Mouse (Mus musculus): ENCODE results near the gene Eya2.

The Eya2 gene

GRCm38 (mm10) chr2:165652281-165652680 lies 57.4 kb downstream of the Eya2 start:
- DNase-seq (ENCODE audit: low spot score): no peak

GRCm38 (mm10) chr2:165653001-165653921 lies 58.4 kb downstream of the Eya2 start:
- no peak for DNase-seq (ENCODE audit: low spot score)

DNA sequence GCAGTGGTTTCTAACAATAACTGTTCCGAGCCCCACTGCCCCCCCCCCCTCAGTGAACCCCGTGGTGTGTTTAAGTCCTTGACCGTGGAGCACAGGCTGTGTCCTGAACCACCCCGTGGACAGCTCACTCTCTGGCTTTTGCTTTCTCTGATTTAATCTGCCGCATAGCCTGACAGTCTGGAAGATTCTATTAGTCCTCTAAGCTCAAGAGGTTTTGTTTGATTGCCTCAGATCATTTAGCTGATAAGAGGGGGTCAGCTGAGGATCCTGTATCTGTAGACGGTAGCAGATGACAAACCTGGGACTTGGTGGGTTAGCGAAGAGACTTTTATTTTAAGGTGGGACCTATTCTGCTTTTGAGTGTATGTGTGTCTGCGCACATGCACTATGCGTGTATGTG lies 59.3 kb downstream of the Eya2 start:
- no peak for DNase-seq (ENCODE audit: low spot score)

DNA sequence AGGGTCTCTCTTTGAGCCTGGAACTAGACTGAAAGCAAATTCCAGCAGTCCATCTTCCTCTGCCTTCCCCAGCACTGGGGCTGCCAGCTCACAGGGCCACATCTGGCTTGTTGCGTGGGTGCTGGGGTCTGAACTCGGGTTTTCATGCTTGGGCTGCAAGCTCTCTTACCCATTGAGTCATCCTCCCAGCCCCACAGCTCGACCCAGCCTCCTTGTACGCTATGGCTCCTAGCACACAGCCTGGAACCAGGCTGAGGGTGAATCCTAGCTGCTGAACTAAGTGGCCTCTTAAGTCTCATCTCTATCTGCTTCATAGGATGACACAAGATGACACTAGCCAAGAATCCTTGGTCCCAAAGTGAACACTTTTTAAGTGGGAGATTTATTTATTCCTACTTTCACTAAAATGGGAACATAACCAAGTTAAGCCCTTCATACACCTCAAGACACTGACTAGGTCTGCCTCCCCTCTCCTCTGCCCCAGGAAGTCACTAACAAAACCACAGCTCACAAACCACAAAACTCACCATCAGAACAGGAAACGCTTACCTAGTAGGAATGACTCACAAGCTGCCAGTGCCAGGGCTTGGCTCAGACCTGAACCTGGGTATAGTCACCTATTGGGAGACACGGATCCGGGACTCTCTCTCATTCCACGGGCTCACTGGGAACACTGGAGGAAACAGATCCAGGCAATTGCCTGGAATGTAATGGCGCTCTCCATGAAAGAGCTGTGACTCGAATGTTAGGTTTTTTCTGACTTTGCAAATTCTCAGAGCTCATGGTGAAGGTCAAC lies 60.1 kb downstream of the Eya2 start:
- DNase-seq (ENCODE audit: low spot score): no peak

DNA sequence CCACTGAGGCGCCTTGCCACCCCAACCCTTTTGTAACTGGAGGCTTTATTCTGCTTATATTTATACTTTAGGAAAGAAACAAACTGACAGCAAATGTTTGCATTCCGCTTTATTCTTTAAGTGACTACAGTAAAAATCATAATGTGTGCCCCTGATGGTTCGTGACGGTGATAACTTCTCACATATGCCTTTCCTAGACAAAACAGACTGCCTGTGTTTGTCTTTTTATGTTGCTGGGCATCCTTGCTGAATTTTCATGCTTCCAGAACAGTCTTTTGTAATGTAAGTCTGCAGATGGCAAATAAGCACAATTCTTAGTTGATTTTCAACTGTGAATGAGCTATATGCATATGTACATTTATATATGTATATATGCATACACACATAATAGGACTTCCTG lies 61.7 kb downstream of the Eya2 start:
- DNase-seq (ENCODE audit: low spot score): no peak

DNA sequence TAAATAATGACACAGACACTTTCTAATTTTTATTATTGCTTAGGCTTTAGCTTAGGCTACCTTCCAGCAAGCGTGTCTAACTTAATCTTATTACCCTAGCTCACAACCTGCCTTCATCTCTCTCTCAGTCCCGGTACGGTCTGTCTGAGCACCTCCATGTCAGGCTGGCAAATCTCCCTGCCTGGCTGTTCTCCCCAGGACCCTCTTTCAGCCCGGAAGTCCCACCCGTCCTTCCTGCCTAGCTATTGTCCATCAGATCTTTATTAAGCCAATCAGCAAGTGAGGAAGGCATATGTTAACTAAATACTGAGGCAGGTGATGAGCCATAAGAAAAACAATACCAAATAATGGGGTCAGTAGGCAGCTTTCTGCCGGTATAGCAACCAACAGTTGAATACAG lies 62.1 kb downstream of the Eya2 start:
- no peak for DNase-seq (ENCODE audit: low spot score)

- no peak for DNase-seq (ENCODE audit: low spot score)
Measured at GRCm38 (mm10) chr2:165659552-165659951, 64.7 kb downstream of the Eya2 start.

DNA sequence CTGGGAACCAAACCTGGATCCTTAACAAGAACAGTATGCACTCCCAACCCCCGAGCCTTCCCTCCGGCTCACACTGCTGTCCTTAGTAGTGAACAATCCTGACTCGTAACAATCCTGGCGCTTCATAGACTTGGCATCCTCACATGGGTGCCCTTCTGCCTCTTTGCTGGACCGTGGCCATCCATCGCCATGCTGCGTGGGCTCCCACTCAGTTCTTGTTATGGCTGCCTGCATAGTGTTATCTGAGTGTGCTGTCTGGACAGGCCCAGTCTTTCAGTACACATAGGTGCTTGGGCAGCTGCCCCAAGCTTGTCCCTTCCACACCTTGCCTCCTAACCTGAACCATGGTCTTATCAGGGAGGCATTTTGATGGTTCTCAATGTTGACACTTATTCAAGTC lies 68.4 kb downstream of the Eya2 start:
- DNase-seq (ENCODE audit: low spot score): no peak

DNA sequence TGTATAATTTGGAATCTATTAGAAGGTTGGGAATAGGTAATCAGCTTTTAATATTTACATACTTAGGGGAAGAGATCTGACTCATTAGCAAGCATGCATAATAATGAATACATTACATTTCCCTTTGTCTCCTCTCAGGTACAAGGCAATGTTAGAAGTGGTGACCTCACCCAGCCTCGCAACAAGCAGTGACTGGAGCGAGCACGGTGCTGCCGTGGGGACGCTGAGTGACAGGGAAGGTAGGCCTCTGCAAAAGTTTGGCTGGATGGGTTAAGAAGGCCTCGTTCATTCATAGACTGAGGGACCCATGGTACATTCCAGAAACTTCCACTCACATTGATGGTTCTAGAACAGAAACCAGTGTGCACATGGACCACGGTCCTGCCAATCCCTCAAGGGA lies 69.8 kb downstream of the Eya2 start:
- DNase-seq (ENCODE audit: low spot score): no peak

GRCm38 (mm10) chr2:165665176-165665575 lies 70.3 kb downstream of the Eya2 start:
- no peak for DNase-seq (ENCODE audit: low spot score)

GRCm38 (mm10) chr2:165667096-165667495 lies 72.3 kb downstream of the Eya2 start:
- DNase-seq (ENCODE audit: low spot score): no peak

- DNase-seq (ENCODE audit: low spot score): no peak
Measured at GRCm38 (mm10) chr2:165682719-165683118, 87.9 kb downstream of the Eya2 start.

GRCm38 (mm10) chr2:165687516-165687915 lies 92.7 kb downstream of the Eya2 start:
- no peak for DNase-seq (ENCODE audit: low spot score)

DNA sequence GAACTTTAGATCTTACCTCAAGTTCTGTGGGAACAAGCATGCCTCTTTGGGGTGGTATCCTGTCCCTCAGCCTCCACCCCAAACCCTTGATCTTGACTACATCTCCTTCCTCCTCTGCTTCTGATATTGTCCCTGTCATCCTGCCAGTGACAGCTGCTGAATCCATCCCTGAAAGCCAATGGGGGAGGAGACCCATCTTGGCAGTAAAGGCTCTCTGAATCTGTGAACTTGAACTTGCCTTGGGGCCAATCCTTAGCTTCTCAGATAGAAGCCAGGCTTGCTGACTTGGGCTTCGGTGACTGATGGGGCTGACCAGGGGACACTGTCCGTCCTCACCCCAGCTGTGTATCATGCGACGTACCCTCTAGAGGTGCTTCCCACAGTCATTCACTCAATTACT lies 94.1 kb downstream of the Eya2 start:
- DNase-seq (ENCODE audit: low spot score): no peak

DNA sequence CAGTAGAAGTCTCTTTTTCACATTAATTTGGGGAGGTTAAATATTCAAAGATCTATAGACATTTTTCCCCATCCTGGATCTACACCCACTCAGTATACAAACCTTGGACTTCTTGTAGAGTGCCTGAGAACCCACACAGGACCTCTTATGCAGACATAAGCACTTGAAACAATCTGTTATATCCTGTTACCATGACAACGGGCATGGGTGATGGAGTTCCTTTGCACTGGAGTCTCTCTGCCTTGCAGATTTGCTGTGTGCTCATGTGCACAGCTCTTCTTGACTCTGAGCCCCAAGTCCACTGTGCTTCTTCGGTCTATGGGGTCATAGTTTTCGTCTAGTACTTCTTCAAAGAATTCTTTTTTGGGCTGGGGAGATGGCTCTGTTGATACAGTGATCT lies 96.2 kb downstream of the Eya2 start:
- no peak for DNase-seq (ENCODE audit: low spot score)

DNA sequence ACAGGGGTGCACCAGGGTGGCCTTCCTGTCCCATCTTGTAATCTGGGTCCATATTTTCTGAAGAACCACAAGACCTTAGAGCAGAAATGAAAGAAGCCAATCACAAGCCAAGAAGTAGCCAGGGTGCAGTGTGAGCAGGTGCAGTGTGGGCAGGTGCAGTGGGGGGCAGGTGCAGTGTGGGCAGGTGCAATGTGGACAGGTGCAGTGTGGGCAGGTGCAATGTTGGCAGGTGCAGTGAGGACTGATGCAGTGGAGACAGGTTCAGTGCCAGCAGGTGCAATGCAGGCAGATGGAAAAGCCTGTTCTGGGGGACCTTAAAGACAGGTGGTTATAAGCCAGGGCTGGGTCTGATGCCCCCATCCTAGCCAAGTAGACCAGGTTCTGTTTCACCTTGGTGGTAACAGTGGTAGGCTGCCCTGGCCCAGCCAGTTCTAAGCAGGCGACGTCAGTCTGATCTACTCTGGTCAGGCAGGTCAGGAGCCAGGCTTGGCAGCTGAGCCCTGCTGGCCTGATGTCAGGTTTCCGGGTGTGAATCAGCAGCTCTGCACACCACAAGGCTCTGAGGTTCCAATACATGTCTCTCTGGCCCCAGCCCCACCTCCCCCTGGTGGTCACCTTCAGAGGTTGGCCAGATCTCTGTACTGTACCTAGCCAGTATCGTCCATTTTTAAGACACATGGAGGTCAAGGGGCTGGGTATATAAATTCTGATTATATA lies 98.3 kb downstream of the Eya2 start:
- peak; percentile 46 for DNase-seq (ENCODE audit: low spot score)

DNA sequence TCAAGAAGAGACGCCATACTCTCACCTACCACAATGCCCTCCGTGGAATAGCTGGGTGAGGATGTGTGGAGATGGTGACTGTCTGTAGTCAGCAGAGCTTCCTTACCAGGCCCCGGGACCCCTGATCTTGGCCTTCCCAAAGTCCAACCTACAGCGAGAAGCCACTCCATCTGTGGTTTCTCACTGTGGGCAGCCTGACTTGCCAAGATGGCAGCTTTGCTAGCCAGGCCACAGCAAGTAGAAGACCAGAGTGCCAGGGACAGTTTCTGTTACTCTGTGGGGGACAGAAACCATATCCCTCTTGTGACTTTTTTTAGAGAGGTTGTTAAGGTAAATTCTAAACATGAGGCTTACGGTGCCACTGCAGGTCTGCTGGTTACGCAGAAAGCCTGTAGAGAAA lies 99.9 kb downstream of the Eya2 start:
- DNase-seq (ENCODE audit: low spot score): no peak

GRCm38 (mm10) chr2:165700252-165700908 lies 105.5 kb downstream of the Eya2 start:
- peak; percentile 69 for DNase-seq (ENCODE audit: low spot score)

GRCm38 (mm10) chr2:165703033-165703805 lies 108.4 kb downstream of the Eya2 start:
- DNase-seq (ENCODE audit: low spot score): no peak

DNA sequence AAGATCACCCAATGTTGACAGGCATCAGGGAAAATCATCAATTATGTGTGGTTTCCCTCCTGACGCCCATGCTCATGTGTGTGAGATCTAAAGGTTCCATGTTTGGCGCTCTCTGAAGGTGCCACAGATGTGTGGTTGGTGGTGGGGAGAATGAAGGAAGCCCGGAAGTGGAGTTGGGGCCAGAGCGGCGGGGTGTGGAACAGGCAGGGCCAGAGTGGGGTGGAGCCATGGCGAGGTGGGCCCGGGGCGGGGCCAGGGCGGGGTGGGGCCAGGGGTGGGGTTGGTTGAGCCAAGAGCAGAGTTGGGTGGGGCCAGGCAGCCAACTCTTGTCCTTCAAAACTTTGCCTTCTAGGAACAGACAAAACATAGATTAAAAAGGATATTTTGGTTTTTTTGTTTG lies 113.4 kb downstream of the Eya2 start:
- DNase-seq (ENCODE audit: low spot score): no peak

- no peak for DNase-seq (ENCODE audit: low spot score)
Measured at GRCm38 (mm10) chr2:165716688-165717087, 121.9 kb downstream of the Eya2 start.
